Comparison of ENCODE assay signal across 23 mouse cellular contexts in genomic region chr4:139007353-139007752, GRCm38 (mm10). TPM values are rescaled to one million over a fixed set of nuclear protein-coding genes. Genes with fewer than 3 reads are reported as not detected.
DNase-seq lines count a peak whose midpoint lies in the region; ATAC-seq and TF ChIP-seq lines count a peak whose summit lies in the region.
"Had no signal": no experiment of that assay in that cellular context is flagged by ENCODE, and none has a peak within 500 bp of the region (broad histone marks: within the 10 kb centered on the region; RNA-seq: fewer than 3 reads in every experiment).

No protein-coding gene starts in this region.

- no peaks in the 10 kb centered on the region for H3K9me3 ChIP-seq in ES-Bruce4 (replicated peaks; ENCODE audit: control insufficient read depth, insufficient read depth, low read length, poor library complexity, severe bottlenecking)
- no peaks in the 10 kb centered on the region for H3K9me3 ChIP-seq in intestine, embryonic 14.5 days (ENCODE audit: control insufficient read depth, low read length)
- no peaks in the 10 kb centered on the region for H3K9me3 ChIP-seq in limb, embryonic 10.5 days (replicated peaks)
- H3K9me3 ChIP-seq in stomach, embryonic 16.5 days (replicated peaks; ENCODE audit: control insufficient read depth, low read length) = no peaks in the 10 kb centered on the region
- H3K9me3 ChIP-seq: embryonic facial prominence, embryonic 13.5 days; forebrain, embryonic 13.5 days; heart, embryonic 13.5 days; hindbrain, embryonic 13.5 days had no signal

- H3K4me1 ChIP-seq in ES-Bruce4 (ENCODE audit: control insufficient read depth, insufficient read depth, low read length) = peaks cover 1% of the 10 kb centered on the region
- H3K4me1 ChIP-seq in intestine, embryonic 14.5 days (replicated peaks; ENCODE audit: control insufficient read depth, insufficient read depth, low read length) = no peaks in the 10 kb centered on the region
- peaks cover 8% of the 10 kb centered on the region for H3K4me1 ChIP-seq in limb, embryonic 10.5 days
- no peaks in the 10 kb centered on the region for H3K4me1 ChIP-seq in stomach, embryonic 16.5 days (ENCODE audit: control insufficient read depth, insufficient read depth, low read length)
- H3K4me1 ChIP-seq: embryonic facial prominence, embryonic 13.5 days; forebrain, embryonic 13.5 days; heart, embryonic 13.5 days had no signal

- no peak overlapping the region for H3K27ac ChIP-seq in ES-Bruce4 (ENCODE audit: insufficient read depth, low read length)
- peak overlapping the region; percentile 30; the same call in 1 of the 2 replicates for H3K27ac ChIP-seq in intestine, embryonic 14.5 days (ENCODE audit: low read depth)
- 0 out of 2 replicates have a peak overlapping the region, but pooled peaks have one; percentile 9 for H3K27ac ChIP-seq in limb, embryonic 10.5 days
- peak overlapping the region; percentile 68 for H3K27ac ChIP-seq in stomach, embryonic 16.5 days (ENCODE audit: low read length)
- H3K27ac ChIP-seq: embryonic facial prominence, embryonic 13.5 days; forebrain, embryonic 13.5 days; heart, embryonic 13.5 days; hindbrain, postnatal 0 days had no signal

- no peak overlapping the region for H3K4me2 ChIP-seq in intestine, embryonic 14.5 days (ENCODE audit: low read length)
- no peak overlapping the region for H3K4me2 ChIP-seq in stomach, embryonic 16.5 days (ENCODE audit: low read depth, low read length)
- H3K4me2 ChIP-seq: embryonic facial prominence, embryonic 13.5 days; forebrain, embryonic 13.5 days; heart, embryonic 13.5 days; hindbrain, embryonic 13.5 days had no signal

- no peak for DNase-seq in intestine, embryonic 14.5 days (ENCODE audit: low spot score)
- DNase-seq in limb, embryonic 10.5 days (ENCODE audit: low spot score) = no peak
- no peak for DNase-seq in liver
- DNase-seq in adrenal gland, adult 8-10 months = no peak
- DNase-seq in left cerebral cortex, adult 8-10 months (ENCODE audit: low spot score in 2 of 2) = no peak
- DNase-seq: cerebellum, adult 11 months; cerebellum, adult 8-10 months; cerebellum, postnatal 25 days; gastrocnemius, postnatal 36 days; heart, adult 11 months; heart, postnatal 36 days had no signal

- peak; percentile 61; the same call in 1 of the 2 replicates for TF ChIP-seq EP300 in ES-Bruce4 (IDR thresholded peaks at IDR 0.05; ENCODE audit: insufficient read depth, low read depth, low read length)

- no peak for TF ChIP-seq CTCF in ES-Bruce4 (IDR thresholded peaks at IDR 0.05; ENCODE audit: low read depth, low read length)

- ATAC-seq in intestine, embryonic 14.5 days (replicated peaks; ENCODE audit: low FRiP score, low TSS enrichment, low read depth) = no peak
- ATAC-seq in stomach, embryonic 16.5 days (ENCODE audit: insufficient read depth, low FRiP score) = peak; percentile 35; the same call in 1 of the 2 replicates
- ATAC-seq: forebrain, embryonic 13.5 days; hindbrain, postnatal 0 days had no signal

- H3K9ac ChIP-seq in ES-Bruce4 (ENCODE audit: low read depth, poor library complexity, severe bottlenecking) = no peak overlapping the region
- no peak overlapping the region for H3K9ac ChIP-seq in intestine, embryonic 14.5 days (ENCODE audit: low read length)
- no peak overlapping the region for H3K9ac ChIP-seq in stomach, embryonic 16.5 days (ENCODE audit: low read length)
- H3K9ac ChIP-seq: embryonic facial prominence, embryonic 13.5 days; forebrain, embryonic 13.5 days; heart, embryonic 13.5 days; hindbrain, embryonic 13.5 days had no signal

- WGBS in intestine, embryonic 14.5 days = 71% methylated on average over 3 of the region's 3 CpGs
- 87% methylated on average over 3 of the region's 3 CpGs for WGBS in limb, embryonic 10.5 days
- WGBS in stomach, embryonic 16.5 days = 66% methylated on average over 3 of the region's 3 CpGs

- H3K4me3 ChIP-seq in ES-Bruce4 (ENCODE audit: low read depth, low read length) = no peak overlapping the region
- H3K4me3 ChIP-seq in intestine, embryonic 14.5 days (ENCODE audit: low read depth, low read length) = no peak overlapping the region
- H3K4me3 ChIP-seq in limb, embryonic 10.5 days = no peak overlapping the region
- no peak overlapping the region for H3K4me3 ChIP-seq in stomach, embryonic 16.5 days (replicated peaks; ENCODE audit: low read length)
- H3K4me3 ChIP-seq: embryonic facial prominence, embryonic 13.5 days; forebrain, embryonic 13.5 days; heart, embryonic 13.5 days; hindbrain, embryonic 13.5 days had no signal

- no peak for TF ChIP-seq POLR2A in ES-Bruce4 (IDR thresholded peaks at IDR 0.05; ENCODE audit: insufficient read depth, low read length)

- no peaks in the 10 kb centered on the region for H3K36me3 ChIP-seq in ES-Bruce4 (ENCODE audit: control insufficient read depth, insufficient read depth, low read length, poor library complexity, severe bottlenecking)
- H3K36me3 ChIP-seq in intestine, embryonic 14.5 days (ENCODE audit: control insufficient read depth, insufficient read depth, low read length) = no peaks in the 10 kb centered on the region
- no peaks in the 10 kb centered on the region for H3K36me3 ChIP-seq in limb, embryonic 10.5 days
- no peaks in the 10 kb centered on the region for H3K36me3 ChIP-seq in stomach, embryonic 16.5 days (ENCODE audit: control insufficient read depth, insufficient read depth, low read length)
- H3K36me3 ChIP-seq: embryonic facial prominence, embryonic 13.5 days; heart, embryonic 13.5 days; hindbrain, embryonic 13.5 days had no signal

- no peaks in the 10 kb centered on the region for H3K27me3 ChIP-seq in ES-Bruce4 (ENCODE audit: control insufficient read depth, insufficient read depth, low read length, poor library complexity, severe bottlenecking)
- no peaks in the 10 kb centered on the region for H3K27me3 ChIP-seq in intestine, embryonic 14.5 days (replicated peaks; ENCODE audit: control insufficient read depth, insufficient read depth, low read length)
- H3K27me3 ChIP-seq in limb, embryonic 10.5 days (ENCODE audit: low read depth, poor library complexity, severe bottlenecking) = 0 out of 2 replicates have a peak, but pooled peaks cover 14% of the 10 kb centered on the region
- H3K27me3 ChIP-seq in stomach, embryonic 16.5 days (ENCODE audit: control insufficient read depth, insufficient read depth, low read length) = no peaks in the 10 kb centered on the region
- H3K27me3 ChIP-seq: embryonic facial prominence, embryonic 13.5 days; forebrain, embryonic 13.5 days had no signal

RNA-seq across cellular contexts. Expression of gene Tmco4, which starts 34.7 kb away (rescaled TPM):
- polyA plus RNA-seq in ES-Bruce4 (2011; ENCODE audit: insufficient read depth, insufficient read length, low read depth, missing spikeins) = 3.0 and 3.9 TPM in 2 replicates
- 9.4 and 10.0 TPM in 2 replicates for polyA plus RNA-seq in intestine, embryonic 14.5 days (2014; fragmentation: Nextera tagmentation; extraction: Ambion mirVana)
- polyA plus RNA-seq in limb, embryonic 10.5 days (2016; fragmentation: Nextera tagmentation; extraction: Ambion mirVana) = 1.4 and 1.9 TPM in 2 replicates
- 12.7 and 16.4 TPM in 2 replicates for polyA plus RNA-seq in stomach, embryonic 16.5 days (2015; fragmentation: Nextera tagmentation; extraction: Ambion mirVana)
- total RNA-seq in adrenal gland, adult 8-10 months (2022) = 10 to 100 TPM; 19.1 to 23.0 (median 21.1) TPM
- total RNA-seq in left cerebral cortex, adult 8-10 months (2022) = 1 to 10 TPM; 2.3 to 3.6 (median 3.5) TPM

RNA-seq across cellular contexts. Expression of gene Rnf186, which starts 40.4 kb away (rescaled TPM):
- not detected in 2 replicates for polyA plus RNA-seq in ES-Bruce4 (2011; ENCODE audit: insufficient read depth, insufficient read length, low read depth, missing spikeins)
- 54.1 and 56.2 TPM in 2 replicates for polyA plus RNA-seq in intestine, embryonic 14.5 days (2014; fragmentation: Nextera tagmentation; extraction: Ambion mirVana)
- polyA plus RNA-seq in limb, embryonic 10.5 days (2016; fragmentation: Nextera tagmentation; extraction: Ambion mirVana) = not detected in 2 replicates
- 19.3 and 25.1 TPM in 2 replicates for polyA plus RNA-seq in stomach, embryonic 16.5 days (2015; fragmentation: Nextera tagmentation; extraction: Ambion mirVana)
- total RNA-seq in adrenal gland, adult 8-10 months (2022) = not detected
- total RNA-seq in left cerebral cortex, adult 8-10 months (2022) = not detected
- total RNA-seq: adrenal gland, postnatal 10 days; gastrocnemius, adult 8-10 months; gastrocnemius, postnatal 36 days; heart, postnatal 36 days; hindbrain, postnatal 0 days had no signal
- polyA plus RNA-seq: brain, embryonic 14.5 days; C2C12; embryonic facial prominence, embryonic 13.5 days; heart, embryonic 13.5 days; heart, postnatal 0 days; hindbrain, embryonic 13.5 days; hindbrain, postnatal 0 days had no signal

Comparison
In these comparisons a context has a peak if more than half of its experiments do, and no peak if none do; other contexts are left out.
1. RNA of gene Rnf186, which starts 40.4 kb away (polyA plus RNA-seq): 54.1 to 56.2 TPM in intestine, embryonic 14.5 days and 19.3 to 25.1 TPM in stomach, embryonic 16.5 days; not detected in ES-Bruce4 and not detected in limb, embryonic 10.5 days; every median in the first group is over 10 times any median in the second.